Mouse (Mus musculus) MEL (cell line): ENCODE results near the gene Krt78. TPM values are rescaled to one million over a fixed set of nuclear protein-coding genes. Genes with fewer than 3 reads are reported as not detected.

Experiments
- DNase-seq: peaks from one replicate; pipeline ENCODE4 v3.0.0; 2011; ENCODE audit warnings: low read depth, low spot score
- H3K27ac ChIP-seq: 2 replicates; pipeline ENCODE4 v1.5.1; 2012; ENCODE audit warnings: low read depth, mild to moderate bottlenecking, control low read depth, low read length, moderate library complexity; ENCODE audit not compliant: control insufficient read depth
- H3K27me3 ChIP-seq, 2 experiments: fragments of 150-350 bp in 1 of 2; sonication (generic) in 1 of 2; 2 replicates each; pipeline ENCODE4 v1.6.1; 2012; ENCODE audit warnings: low read length in 2 of 2, mild to moderate bottlenecking in 2 of 2, improper control_type of control experiment in 1 of 2, moderate library complexity in 1 of 2; ENCODE audit not compliant: insufficient read depth in 2 of 2, control insufficient read depth in 1 of 2
- H3K36me3 ChIP-seq, 2 experiments: 2 replicates each; pipeline ENCODE4 v1.6.1; 2012 to 2014; ENCODE audit warnings: low read length in 2 of 2, improper control_type of control experiment in 1 of 2, inconsistent platforms in 1 of 2, mild to moderate bottlenecking in 1 of 2; ENCODE audit not compliant: insufficient read depth in 2 of 2, control insufficient read depth in 1 of 2
- H3K4me1 ChIP-seq, 2 experiments: fragments of 150-350 bp in 1 of 2; sonication (generic) in 1 of 2; 2 replicates each; pipeline ENCODE4 v1.6.1; 2012; ENCODE audit warnings: low read length in 2 of 2, improper control_type of control experiment in 1 of 2, mild to moderate bottlenecking in 1 of 2; ENCODE audit not compliant: insufficient read depth in 2 of 2, control insufficient read depth in 1 of 2
- H3K4me3 ChIP-seq, 2 experiments: fragments of 150-350 bp in 1 of 2; sonication (generic) in 1 of 2; 2 replicates each; pipeline ENCODE4 v1.5.1; 2012; ENCODE audit warnings: low read depth in 2 of 2, low read length in 2 of 2, mild to moderate bottlenecking in 2 of 2, moderate library complexity in 2 of 2, control low read depth in 1 of 2, improper control_type of control experiment in 1 of 2; ENCODE audit not compliant: control insufficient read depth in 1 of 2, insufficient read depth in 1 of 2
- H3K79me2 ChIP-seq: 2 replicates; pipeline ENCODE4 v1.6.1; 2012; ENCODE audit warnings: mild to moderate bottlenecking, low read length, moderate library complexity; ENCODE audit not compliant: control insufficient read depth, poor library complexity, insufficient read depth
- H3K9ac ChIP-seq: 2 replicates; pipeline ENCODE4 v1.6.1; 2012; ENCODE audit warnings: low read depth, mild to moderate bottlenecking, control low read depth, low read length, moderate library complexity; ENCODE audit not compliant: control insufficient read depth, poor library complexity, severe bottlenecking
- H3K9me3 ChIP-seq: fragments of 150-350 bp; sonication (generic); replicated peaks from 2 replicates; pipeline ENCODE4 v1.6.1; 2012; ENCODE audit warnings: mild to moderate bottlenecking, low read length, improper control_type of control experiment, moderate library complexity; ENCODE audit not compliant: insufficient read depth
- BHLHE40 ChIP-seq: IDR thresholded peaks from 2 replicates; pipeline ENCODE4 v1.6.1; 2012; ENCODE audit warnings: low read depth, mild to moderate bottlenecking, inconsistent platforms, low read length, improper control_type of control experiment, borderline replicate concordance
- CHD1 ChIP-seq: IDR thresholded peaks from 2 replicates; pipeline ENCODE4 v1.6.1; 2012; ENCODE audit warnings: low read depth, mild to moderate bottlenecking, inconsistent platforms, low read length, improper control_type of control experiment
- CTCF ChIP-seq, 3 experiments: IDR thresholded peaks in 2 of 3; conservative IDR thresholded peaks in 1 of 3; 2 replicates each; pipeline ENCODE4 v1.5.1; 2011 to 2012; ENCODE audit warnings: low read length in 3 of 3, low read depth in 2 of 3, mild to moderate bottlenecking in 2 of 3, improper control_type of control experiment in 1 of 3, inconsistent platforms in 1 of 3, mixed read lengths in 1 of 3, moderate library complexity in 1 of 3; ENCODE audit not compliant: control insufficient read depth in 1 of 3, insufficient read depth in 1 of 3, poor library complexity in 1 of 3, severe bottlenecking in 1 of 3
- E2F4 ChIP-seq: IDR thresholded peaks from 2 replicates; pipeline ENCODE4 v1.6.1; 2011; ENCODE audit warnings: low read depth, low read length, improper control_type of control experiment, borderline replicate concordance
- EP300 ChIP-seq, 2 experiments: IDR thresholded peaks; 2 replicates each; pipeline ENCODE4 v1.6.1; 2011; ENCODE audit warnings: improper control_type of control experiment in 2 of 2, low read length in 2 of 2, low read depth in 1 of 2, mild to moderate bottlenecking in 1 of 2
- GABPA ChIP-seq: IDR thresholded peaks from 2 replicates; pipeline ENCODE4 v1.6.1; 2012; ENCODE audit warnings: low read depth, mild to moderate bottlenecking, inconsistent platforms, low read length, improper control_type of control experiment, moderate library complexity
- MAX ChIP-seq: IDR thresholded peaks from 2 replicates; pipeline ENCODE4 v1.6.1; 2011; ENCODE audit warnings: low read length, improper control_type of control experiment
- MXI1 ChIP-seq: IDR thresholded peaks from 2 replicates; pipeline ENCODE4 v1.6.1; 2011; ENCODE audit warnings: mild to moderate bottlenecking, low read depth, low read length, improper control_type of control experiment
- MYB ChIP-seq: IDR thresholded peaks from 2 replicates; pipeline ENCODE4 v1.6.1; 2011; ENCODE audit warnings: mild to moderate bottlenecking, low read depth, low read length, improper control_type of control experiment
- MYC ChIP-seq: IDR thresholded peaks from 2 replicates; pipeline ENCODE4 v1.6.1; 2011; ENCODE audit warnings: low read depth, mild to moderate bottlenecking, low read length, improper control_type of control experiment, moderate library complexity
- NRF1 ChIP-seq: IDR thresholded peaks from 2 replicates; pipeline ENCODE4 v1.6.1; 2014; ENCODE audit warnings: low read depth, mild to moderate bottlenecking, inconsistent platforms, low read length, improper control_type of control experiment, moderate library complexity; ENCODE audit not compliant: poor library complexity, insufficient read depth, severe bottlenecking
- POLR2A ChIP-seq, 2 experiments: IDR thresholded peaks; 2 replicates each; pipeline ENCODE4 v1.6.1; 2011 to 2012; ENCODE audit warnings: low read length in 2 of 2, mild to moderate bottlenecking in 2 of 2, control low read depth in 1 of 2, improper control_type of control experiment in 1 of 2, low read depth in 1 of 2, moderate library complexity in 1 of 2; ENCODE audit not compliant: control insufficient read depth in 1 of 2, insufficient read depth in 1 of 2, poor library complexity in 1 of 2
- RAD21 ChIP-seq: IDR thresholded peaks from 2 replicates; pipeline ENCODE4 v1.6.1; 2011; ENCODE audit warnings: mild to moderate bottlenecking, low read depth, low read length, improper control_type of control experiment
- RCOR1 ChIP-seq: IDR thresholded peaks from 2 replicates; pipeline ENCODE4 v1.6.1; 2012; ENCODE audit warnings: low read depth, mild to moderate bottlenecking, inconsistent platforms, low read length, improper control_type of control experiment
- SMC3 ChIP-seq: IDR thresholded peaks from 2 replicates; pipeline ENCODE4 v1.6.1; 2011; ENCODE audit warnings: low read depth, low read length, improper control_type of control experiment
- TAL1 ChIP-seq: IDR thresholded peaks from 2 replicates; pipeline ENCODE4 v1.6.1; 2012; ENCODE audit warnings: mild to moderate bottlenecking, inconsistent platforms, low read length, moderate library complexity, mixed read lengths
- USF2 ChIP-seq, 2 experiments: IDR thresholded peaks; 2 replicates each; pipeline ENCODE4 v1.6.1; 2011 to 2012; ENCODE audit warnings: improper control_type of control experiment in 2 of 2, low read length in 2 of 2, borderline replicate concordance in 1 of 2, inconsistent platforms in 1 of 2, low read depth in 1 of 2, mild to moderate bottlenecking in 1 of 2; ENCODE audit not compliant: insufficient read depth in 1 of 2
- ZMIZ1 ChIP-seq: IDR thresholded peaks from 2 replicates; pipeline ENCODE4 v1.6.1; 2012; ENCODE audit warnings: low read depth, mild to moderate bottlenecking, inconsistent platforms, low read length, improper control_type of control experiment, moderate library complexity
- polyA plus RNA-seq, 2 experiments: library from polyadenylated mRNA; stranded (reverse) in 1 of 2; unstranded in 1 of 2; fragments of >175 nt in 1 of 2; fragments of >200 nt in 1 of 2; gene quantifications; 2 replicates each; pipeline versions ENCODE4 v1.2.1 to v1.2.4; 2012; ENCODE audit warnings: low replicate concordance in 2 of 2, low read depth in 1 of 2; ENCODE audit not compliant: insufficient read length in 2 of 2, insufficient read depth in 1 of 2, missing spikeins in 1 of 2
- total RNA-seq: library from RNA; depleted of rRNA; stranded (reverse); fragments of 300-350 nt; gene quantifications from 2 replicates; pipeline ENCODE4 v1.2.3, GENCODE M21; 2012

The Krt78 gene
- total and polyA plus RNA-seq, 3 experiments, result 0.08 to 0.17 TPM; not detected in 1

DNA sequence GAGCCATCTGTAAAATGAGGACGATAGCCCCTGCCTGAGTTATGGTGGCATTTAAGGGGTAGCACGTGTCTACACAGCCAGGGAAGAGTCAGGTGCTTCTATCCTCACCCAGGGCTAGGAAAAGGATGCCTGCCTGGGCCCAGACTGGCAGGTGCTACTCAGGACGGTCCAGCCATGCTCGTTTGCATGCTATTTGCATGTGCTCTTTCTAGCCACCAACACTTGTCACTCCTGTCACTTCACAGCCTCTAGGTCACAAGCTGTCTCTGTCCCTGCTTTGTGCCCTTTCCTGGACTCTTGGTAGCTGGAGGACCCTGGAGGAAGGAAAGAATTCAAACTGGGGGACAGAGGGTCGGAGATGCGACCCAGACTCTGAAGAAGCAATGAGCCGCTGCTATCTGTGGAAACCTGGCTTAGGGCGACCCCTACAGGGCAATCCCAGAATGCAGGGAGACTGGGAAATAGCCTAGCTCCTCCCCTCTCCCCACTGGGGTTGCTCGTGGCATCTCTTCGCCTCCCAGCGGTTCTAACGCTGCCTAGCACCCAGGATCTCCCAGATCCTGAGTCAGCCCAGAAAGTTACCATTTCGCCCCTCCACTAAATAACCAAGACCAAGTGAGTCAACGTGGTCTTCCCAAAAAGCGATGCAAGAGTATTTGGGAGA is 19.5 kb upstream of the Krt78 start (continued):
- TF ChIP-seq USF2 (IDR thresholded peaks at IDR 0.05; ENCODE audit: borderline replicate concordance in 1 of 2, insufficient read depth in 1 of 2, low read depth in 1 of 2, low read length in 2 of 2), result no peak
- no peak for TF ChIP-seq MYB
- no peak for TF ChIP-seq MAX

DNA sequence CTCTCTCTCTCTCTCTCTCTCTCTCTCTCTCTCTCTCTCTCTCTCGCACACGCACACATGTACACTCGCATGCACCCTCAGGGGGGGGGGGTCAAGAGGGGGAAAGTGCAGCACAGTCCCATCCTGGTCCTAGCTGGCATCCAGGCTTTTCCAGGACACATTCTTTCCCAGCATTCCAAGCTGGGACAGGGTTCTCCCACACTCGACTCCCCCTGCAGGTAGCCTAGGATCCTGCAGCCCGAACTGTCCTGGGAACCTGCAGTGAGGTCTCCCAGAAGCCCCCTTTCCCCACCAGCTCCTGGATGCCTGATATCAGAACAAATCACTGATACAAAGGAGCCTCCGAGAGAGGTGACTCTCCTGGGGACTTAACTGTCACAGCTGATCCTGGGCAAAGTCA is 16.4 kb upstream of the Krt78 start:
- Histone ChIP-seq H3K9ac (no peak overlapping the region), H3K9me3 (no peaks in the 10 kb centered on the region), H3K27ac (no peak overlapping the region), H3K4me3 (no peak overlapping the region), H3K79me2 (no peaks in the 10 kb centered on the region), H3K4me1 (peaks cover 0 to 13% of the 10 kb centered on the region in 2 experiments; a peak in 2 of 4 replicates), H3K27me3 (peaks cover 2 to 4% of the 10 kb centered on the region in 2 experiments), H3K36me3 (peaks cover 0 to 8% of the 10 kb centered on the region in 2 experiments; a peak in 2 of 4 replicates)
- no peak for TF ChIP-seq MYB
- no peak for TF ChIP-seq E2F4
- TF ChIP-seq MAX, result no peak
- no peak for TF ChIP-seq BHLHE40
- no peak for TF ChIP-seq MXI1
- peak; percentile 52 for TF ChIP-seq SMC3
- no peak for TF ChIP-seq GABPA
- TF ChIP-seq EP300 (IDR thresholded peaks at IDR 0.05; ENCODE audit: low read depth in 1 of 2, low read length in 2 of 2), result no peak
- no peak for TF ChIP-seq TAL1
- TF ChIP-seq MYC, result no peak
- TF ChIP-seq POLR2A (IDR thresholded peaks at IDR 0.05; ENCODE audit: control insufficient read depth in 1 of 2, insufficient read depth in 1 of 2, low read depth in 1 of 2, low read length in 2 of 2, poor library complexity in 1 of 2), result no peak
- no peak for TF ChIP-seq RCOR1
- TF ChIP-seq RAD21, result peak; percentile 4; the same call in 1 of the 2 replicates
- TF ChIP-seq ZMIZ1, result no peak
- TF ChIP-seq CHD1, result no peak
- no peak for TF ChIP-seq NRF1
- peak; percentile 51 to 68 (median 56); a peak in 5 of 6 replicates for TF ChIP-seq CTCF (IDR thresholded peaks at IDR 0.05 in 2 of 3, conservative IDR thresholded peaks at IDR 0.05 in 1 of 3; ENCODE audit: control insufficient read depth in 1 of 3, insufficient read depth in 1 of 3, low read depth in 2 of 3, low read length in 3 of 3, poor library complexity in 1 of 3, severe bottlenecking in 1 of 3)
- no peak for TF ChIP-seq USF2 (IDR thresholded peaks at IDR 0.05; ENCODE audit: borderline replicate concordance in 1 of 2, insufficient read depth in 1 of 2, low read depth in 1 of 2, low read length in 2 of 2)
- DNase-seq, result no peak
